Mouse (Mus musculus): Measurements from ENCODE around the gene Xpnpep2. TPM values are rescaled to one million over a fixed set of nuclear protein-coding genes. Genes with fewer than 3 reads are reported as not detected.

The Xpnpep2 gene
- polyA plus RNA-seq, 1 experiment from 2014 or later: 0.05 TPM

GRCm38 (mm10) chrX:48170368-48170767 lies 61.8 kb downstream of the Xpnpep2 start:
- TF ChIP-seq EP300 (IDR thresholded peaks at IDR 0.05; ENCODE audit: low read depth): no peak
- TF ChIP-seq CTCF (IDR thresholded peaks at IDR 0.05; ENCODE audit: low read depth): no peak
- H3K4me1 ChIP-seq (ENCODE audit: insufficient read depth): no peaks in the 10 kb centered on the region
- H3K27ac ChIP-seq (ENCODE audit: low read depth): no peak overlapping the region
- 61% methylated on average over 1 of the region's 1 CpGs for WGBS (ENCODE audit: insufficient replicate concordance)
- H3K4me3 ChIP-seq (ENCODE audit: low read depth, low read length): no peak overlapping the region
- no peaks in the 10 kb centered on the region for H3K36me3 ChIP-seq (replicated peaks; ENCODE audit: insufficient read depth, low read length)
- no peak overlapping the region for H3K4me2 ChIP-seq (ENCODE audit: low read depth, low read length)
- no peak for DNase-seq
- no peak overlapping the region for H3K9ac ChIP-seq (replicated peaks)
- H3K9me3 ChIP-seq (ENCODE audit: low read length): no peaks in the 10 kb centered on the region
- no peaks in the 10 kb centered on the region for H3K27me3 ChIP-seq (ENCODE audit: insufficient read depth, low read length)
- ATAC-seq: no peak

GRCm38 (mm10) chrX:48181844-48182243 lies 73.3 kb downstream of the Xpnpep2 start:
- Histone ChIP-seq H3K4me1 (ENCODE audit: insufficient read depth) (no peaks in the 10 kb centered on the region), H3K27ac (ENCODE audit: low read depth) (no peak overlapping the region), H3K36me3 (replicated peaks; ENCODE audit: insufficient read depth, low read length) (0 out of 2 replicates have a peak, but pooled peaks cover 8% of the 10 kb centered on the region), H3K4me2 (ENCODE audit: low read depth, low read length) (no peak overlapping the region), H3K27me3 (ENCODE audit: insufficient read depth, low read length) (0 out of 2 replicates have a peak, but pooled peaks cover 3% of the 10 kb centered on the region), H3K4me3 (ENCODE audit: low read depth, low read length) (no peak overlapping the region), H3K9me3 (ENCODE audit: low read length) (no peaks in the 10 kb centered on the region), H3K9ac (replicated peaks) (no peak overlapping the region)
- ATAC-seq (no peak), DNase-seq (no peak)
- WGBS (ENCODE audit: insufficient replicate concordance): 78% methylated on average over 6 of the region's 6 CpGs
- TF ChIP-seq CTCF (IDR thresholded peaks at IDR 0.05; ENCODE audit: low read depth) (no peak), EP300 (IDR thresholded peaks at IDR 0.05; ENCODE audit: low read depth) (no peak)

- no peak overlapping the region for H3K9ac ChIP-seq (replicated peaks)
- H3K27me3 ChIP-seq (ENCODE audit: insufficient read depth, low read length): 0 out of 2 replicates have a peak, but pooled peaks cover 3% of the 10 kb centered on the region
- no peak for TF ChIP-seq CTCF (IDR thresholded peaks at IDR 0.05; ENCODE audit: low read depth)
- TF ChIP-seq EP300 (IDR thresholded peaks at IDR 0.05; ENCODE audit: low read depth): no peak
- DNase-seq: no peak
- peak; percentile 67 for ATAC-seq
- no peaks in the 10 kb centered on the region for H3K9me3 ChIP-seq (ENCODE audit: low read length)
- no peak overlapping the region for H3K4me2 ChIP-seq (ENCODE audit: low read depth, low read length)
- no peaks in the 10 kb centered on the region for H3K4me1 ChIP-seq (ENCODE audit: insufficient read depth)
- H3K36me3 ChIP-seq (replicated peaks; ENCODE audit: insufficient read depth, low read length): 0 out of 2 replicates have a peak, but pooled peaks cover 6% of the 10 kb centered on the region
- no peak overlapping the region for H3K27ac ChIP-seq (ENCODE audit: low read depth)
- H3K4me3 ChIP-seq (ENCODE audit: low read depth, low read length): no peak overlapping the region
- 77% methylated on average over 3 of the region's 3 CpGs for WGBS (ENCODE audit: insufficient replicate concordance)
These were observed 76.2 kb downstream of the Xpnpep2 start for GRCm38 (mm10) chrX:48184703-48185102.

Other genes with a start within 250 kb of the Xpnpep2 start
- 0.75 and 1.3 TPM in 2 replicates for gene Smarca1, start 215.8 kb upstream of the Xpnpep2 start, polyA plus RNA-seq (2015; fragmentation: Nextera tagmentation; extraction: Ambion mirVana)
- gene Ocrl, start 196.3 kb upstream of the Xpnpep2 start, polyA plus RNA-seq (2015; fragmentation: Nextera tagmentation; extraction: Ambion mirVana): 2.5 and 2.6 TPM in 2 replicates
- gene Apln, start 73.9 kb upstream of the Xpnpep2 start, polyA plus RNA-seq (2015; fragmentation: Nextera tagmentation; extraction: Ambion mirVana): 0.12 and 0.19 TPM in 2 replicates
- 8.4 and 9.3 TPM in 2 replicates for gene Sash3, start 37.7 kb downstream of the Xpnpep2 start, polyA plus RNA-seq (2015; fragmentation: Nextera tagmentation; extraction: Ambion mirVana)
- gene Zdhhc9, start 100.2 kb downstream of the Xpnpep2 start, polyA plus RNA-seq (2015; fragmentation: Nextera tagmentation; extraction: Ambion mirVana): 3.1 and 3.5 TPM in 2 replicates
- gene Utp14a, start 148.1 kb downstream of the Xpnpep2 start, polyA plus RNA-seq (2015; fragmentation: Nextera tagmentation; extraction: Ambion mirVana): 7.9 and 8.1 TPM in 2 replicates
- gene Bcorl1, start 232.6 kb downstream of the Xpnpep2 start, polyA plus RNA-seq (2015; fragmentation: Nextera tagmentation; extraction: Ambion mirVana): 1.5 TPM in 2 replicates

Measured in liver, postnatal 0 days (tissue).